Mouse (Mus musculus): ENCODE results near the gene Rps4x. TPM values are rescaled to one million over a fixed set of nuclear protein-coding genes. Genes with fewer than 3 reads are reported as not detected.

The Rps4x gene
- total and polyA plus RNA-seq, 3 experiments = 348 to 757 (median 560) TPM

GRCm38 (mm10) chrX:102166986-102167385 is 22.2 kb downstream of the Rps4x start:
- TF ChIP-seq CTCF (IDR thresholded peaks at IDR 0.05) = no peak
- TF ChIP-seq POLR2A (IDR thresholded peaks at IDR 0.05; ENCODE audit: insufficient read depth, low read depth, low read length) = no peak
- no peak for TF ChIP-seq EP300 (IDR thresholded peaks at IDR 0.05; ENCODE audit: insufficient read depth, low read depth, low read length)
- 41% methylated on average over 6 of the region's 6 CpGs for WGBS
- H3K36me3 ChIP-seq (ENCODE audit: control insufficient read depth, insufficient read depth, low read length) = no peaks in the 10 kb centered on the region
- no peak overlapping the region for H3K27ac ChIP-seq
- no peak overlapping the region for H3K4me3 ChIP-seq
- no peaks in the 10 kb centered on the region for H3K79me2 ChIP-seq (replicated peaks; ENCODE audit: control insufficient read depth, insufficient read depth, low read length)
- no peak overlapping the region for H3K9ac ChIP-seq (ENCODE audit: low read depth, low read length)
- no peaks in the 10 kb centered on the region for H3K27me3 ChIP-seq (ENCODE audit: control insufficient read depth, insufficient read depth, low read length)
- intact Hi-C loops (cut with DNase I) = no loop called here
- peak in 1 of 2 experiments; percentile 8 for DNase-seq
- no peaks in the 10 kb centered on the region; the same call in 1 of the 2 replicates for H3K4me1 ChIP-seq (ENCODE audit: control insufficient read depth, insufficient read depth, low read length)

DNA sequence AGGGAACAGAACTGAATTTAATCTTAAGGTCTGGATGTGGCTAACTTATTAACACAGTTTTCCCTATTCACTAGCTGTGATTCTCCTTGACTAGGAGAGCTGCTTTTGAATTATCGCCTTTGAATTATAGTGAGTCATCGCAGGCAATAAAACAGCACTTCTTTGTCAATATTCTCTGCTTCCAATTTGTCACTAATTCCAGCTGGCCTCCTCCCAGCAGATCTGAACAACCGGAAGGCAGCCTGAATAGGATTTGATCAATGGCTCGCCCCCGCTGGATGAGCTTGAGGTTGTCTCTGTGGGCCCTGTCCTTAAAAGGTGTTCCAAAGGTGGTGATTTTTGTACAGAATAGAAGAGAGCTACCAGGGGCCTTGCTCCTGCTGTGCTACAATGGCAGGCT is 22.7 kb downstream of the Rps4x start:
- Histone ChIP-seq H3K27ac (no peak overlapping the region), H3K9ac (ENCODE audit: low read depth, low read length) (no peak overlapping the region), H3K4me3 (no peak overlapping the region), H3K79me2 (replicated peaks; ENCODE audit: control insufficient read depth, insufficient read depth, low read length) (no peaks in the 10 kb centered on the region), H3K27me3 (ENCODE audit: control insufficient read depth, insufficient read depth, low read length) (no peaks in the 10 kb centered on the region), H3K36me3 (ENCODE audit: control insufficient read depth, insufficient read depth, low read length) (no peaks in the 10 kb centered on the region), H3K4me1 (ENCODE audit: control insufficient read depth, insufficient read depth, low read length) (no peaks in the 10 kb centered on the region; the same call in 1 of the 2 replicates)
- intact Hi-C loops (cut with DNase I) = no loop called here
- DNase-seq = peak in 1 of 2 experiments; percentile 2
- 59% methylated on average over 5 of the region's 5 CpGs for WGBS
- TF ChIP-seq CTCF (IDR thresholded peaks at IDR 0.05) = no peak
- TF ChIP-seq EP300 (IDR thresholded peaks at IDR 0.05; ENCODE audit: insufficient read depth, low read depth, low read length) = no peak
- TF ChIP-seq POLR2A (IDR thresholded peaks at IDR 0.05; ENCODE audit: insufficient read depth, low read depth, low read length) = no peak

GRCm38 (mm10) chrX:102163529-102163928 is 25.7 kb downstream of the Rps4x start:
- Histone ChIP-seq H3K9ac (ENCODE audit: low read depth, low read length) (no peak overlapping the region), H3K36me3 (ENCODE audit: control insufficient read depth, insufficient read depth, low read length) (no peaks in the 10 kb centered on the region), H3K4me3 (no peak overlapping the region), H3K4me1 (ENCODE audit: control insufficient read depth, insufficient read depth, low read length) (no peaks in the 10 kb centered on the region; the same call in 1 of the 2 replicates), H3K27me3 (ENCODE audit: control insufficient read depth, insufficient read depth, low read length) (no peaks in the 10 kb centered on the region), H3K27ac (no peak overlapping the region), H3K79me2 (replicated peaks; ENCODE audit: control insufficient read depth, insufficient read depth, low read length) (no peaks in the 10 kb centered on the region)
- TF ChIP-seq EP300 (IDR thresholded peaks at IDR 0.05; ENCODE audit: insufficient read depth, low read depth, low read length) (no peak), POLR2A (IDR thresholded peaks at IDR 0.05; ENCODE audit: insufficient read depth, low read depth, low read length) (no peak), CTCF (IDR thresholded peaks at IDR 0.05) (no peak)
- 69% methylated on average over 4 of the region's 4 CpGs for WGBS
- peak in 1 of 2 experiments; percentile 5 for DNase-seq
- intact Hi-C loops (cut with DNase I) = loop anchor here (5.0 kb wide), 1 partner anchor 314 kb away; no protein-coding TSS in a partner anchor

GRCm38 (mm10) chrX:102163096-102163495 is 26.1 kb downstream of the Rps4x start:
- H3K9ac ChIP-seq (ENCODE audit: low read depth, low read length) = no peak overlapping the region
- H3K27ac ChIP-seq = no peak overlapping the region
- intact Hi-C loops (cut with DNase I) = loop anchor here (5.0 kb wide), 1 partner anchor 314 kb away; no protein-coding TSS in a partner anchor
- no peak overlapping the region for H3K4me3 ChIP-seq
- DNase-seq = no peak
- no peaks in the 10 kb centered on the region for H3K27me3 ChIP-seq (ENCODE audit: control insufficient read depth, insufficient read depth, low read length)
- TF ChIP-seq CTCF (IDR thresholded peaks at IDR 0.05) = peak; percentile 9; the same call in 1 of the 2 replicates
- no peak for TF ChIP-seq EP300 (IDR thresholded peaks at IDR 0.05; ENCODE audit: insufficient read depth, low read depth, low read length)
- no peaks in the 10 kb centered on the region for H3K79me2 ChIP-seq (replicated peaks; ENCODE audit: control insufficient read depth, insufficient read depth, low read length)
- no peaks in the 10 kb centered on the region for H3K36me3 ChIP-seq (ENCODE audit: control insufficient read depth, insufficient read depth, low read length)
- 39% methylated on average over 2 of the region's 2 CpGs for WGBS
- H3K4me1 ChIP-seq (ENCODE audit: control insufficient read depth, insufficient read depth, low read length) = no peaks in the 10 kb centered on the region; the same call in 1 of the 2 replicates

DNA sequence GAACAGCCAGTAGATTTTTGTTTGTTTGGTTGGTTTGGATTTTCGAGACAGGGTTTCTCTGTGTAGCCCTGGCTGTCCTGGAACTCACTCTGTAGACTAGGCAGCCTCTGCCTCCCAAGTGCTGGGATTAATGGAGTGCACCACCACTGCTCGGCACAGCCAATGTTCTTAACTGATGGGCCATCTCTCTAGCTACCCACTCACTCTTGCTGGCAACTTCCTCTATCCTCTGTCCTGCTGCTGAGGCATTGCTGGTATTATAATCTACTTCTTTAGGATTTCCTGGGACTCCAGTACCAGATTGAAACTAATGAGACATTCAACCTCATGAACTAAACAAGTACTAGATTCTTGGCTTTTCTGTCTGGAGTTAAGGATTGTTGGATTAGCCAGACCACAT is 28.7 kb downstream of the Rps4x start:
- DNase-seq = no peak
- no peak overlapping the region for H3K9ac ChIP-seq (ENCODE audit: low read depth, low read length)
- no peak overlapping the region for H3K4me3 ChIP-seq
- no peaks in the 10 kb centered on the region for H3K4me1 ChIP-seq (ENCODE audit: control insufficient read depth, insufficient read depth, low read length)
- no peaks in the 10 kb centered on the region for H3K36me3 ChIP-seq (ENCODE audit: control insufficient read depth, insufficient read depth, low read length)
- H3K27me3 ChIP-seq (ENCODE audit: control insufficient read depth, insufficient read depth, low read length) = no peaks in the 10 kb centered on the region
- 75% methylated on average over 2 of the region's 2 CpGs for WGBS
- no peaks in the 10 kb centered on the region for H3K79me2 ChIP-seq (replicated peaks; ENCODE audit: control insufficient read depth, insufficient read depth, low read length)
- TF ChIP-seq EP300 (IDR thresholded peaks at IDR 0.05; ENCODE audit: insufficient read depth, low read depth, low read length) (no peak), POLR2A (IDR thresholded peaks at IDR 0.05; ENCODE audit: insufficient read depth, low read depth, low read length) (no peak), CTCF (IDR thresholded peaks at IDR 0.05) (no peak)
- H3K27ac ChIP-seq = no peak overlapping the region
- intact Hi-C loops (cut with DNase I) = loop anchor here (5.0 kb wide), 1 partner anchor 317 kb away; no protein-coding TSS in a partner anchor

- no peaks in the 10 kb centered on the region for H3K36me3 ChIP-seq (ENCODE audit: control insufficient read depth, insufficient read depth, low read length)
- TF ChIP-seq POLR2A (IDR thresholded peaks at IDR 0.05; ENCODE audit: insufficient read depth, low read depth, low read length) (no peak), CTCF (IDR thresholded peaks at IDR 0.05) (peak; percentile 70), EP300 (IDR thresholded peaks at IDR 0.05; ENCODE audit: insufficient read depth, low read depth, low read length) (no peak)
- H3K27me3 ChIP-seq (ENCODE audit: control insufficient read depth, insufficient read depth, low read length) = no peaks in the 10 kb centered on the region
- no peak overlapping the region for H3K9ac ChIP-seq (ENCODE audit: low read depth, low read length)
- no peak overlapping the region for H3K4me3 ChIP-seq
- peak; percentile 12 to 34 for DNase-seq
- 71% methylated on average over 2 of the region's 2 CpGs for WGBS
- no peak overlapping the region for H3K27ac ChIP-seq
- no peaks in the 10 kb centered on the region for H3K79me2 ChIP-seq (replicated peaks; ENCODE audit: control insufficient read depth, insufficient read depth, low read length)
- intact Hi-C loops (cut with DNase I) = loop anchor here (5.0 kb wide), 1 partner anchor 318 kb away; no protein-coding TSS in a partner anchor
- no peaks in the 10 kb centered on the region for H3K4me1 ChIP-seq (ENCODE audit: control insufficient read depth, insufficient read depth, low read length)
These were observed 29.4 kb downstream of the Rps4x start for GRCm38 (mm10) chrX:102159778-102160177.
